16 mouse cellular contexts compared by ENCODE assay signal in genomic region chr1:143171286-143171685, GRCm38 (mm10).
DNase-seq lines count a peak whose midpoint lies in the region; ATAC-seq and TF ChIP-seq lines count a peak whose summit lies in the region.
"Had no signal": no experiment of that assay in that cellular context is flagged by ENCODE, and none has a peak within 500 bp of the region (broad histone marks: within the 10 kb centered on the region; RNA-seq: fewer than 3 reads in every experiment).

No protein-coding gene starts in this region.

- H3K27me3 ChIP-seq in intestine, postnatal 0 days (replicated peaks; ENCODE audit: control insufficient read depth, insufficient read depth, low read length), result no peaks in the 10 kb centered on the region
- H3K27me3 ChIP-seq: heart, embryonic 15.5 days; limb, embryonic 15.5 days had no signal

- no peak overlapping the region for H3K4me2 ChIP-seq in intestine, postnatal 0 days (replicated peaks; ENCODE audit: low read depth)
- H3K4me2 ChIP-seq: heart, embryonic 15.5 days; limb, embryonic 15.5 days; lung, embryonic 14.5 days had no signal

- DNase-seq in gastrocnemius, postnatal 10 days, result peak; percentile 16
- no peak for DNase-seq in gastrocnemius, adult 8-10 months (ENCODE audit: low spot score in 2 of 2)
- DNase-seq in right cerebral cortex, postnatal 10 days (ENCODE audit: low spot score in 2 of 2), result peak; percentile 38 to 42
- no peak for DNase-seq in right cerebral cortex, postnatal 36 days (ENCODE audit: low spot score in 2 of 2)
- DNase-seq in cerebellum, postnatal 10 days, result peak; percentile 89 to 92
- DNase-seq in layer of hippocampus, postnatal 14 days (ENCODE audit: low spot score in 2 of 2), result peak; percentile 46 to 63
- DNase-seq in spleen, adult 18-20 months, result no peak
- DNase-seq: adrenal gland, postnatal 10 days; kidney, postnatal 14 days; lung, embryonic 14.5 days; thymus, adult 2 months had no signal

- ATAC-seq in intestine, postnatal 0 days, result no peak
- ATAC-seq: inflammation-experienced regulatory T-cells, adult 6 months had no signal

- no peak for TF ChIP-seq CTCF in intestine, postnatal 0 days (IDR thresholded peaks at IDR 0.05; ENCODE audit: low read depth)

- no peak overlapping the region for H3K27ac ChIP-seq in intestine, postnatal 0 days (ENCODE audit: low read depth, low read length)
- H3K27ac ChIP-seq: heart, embryonic 15.5 days; limb, embryonic 15.5 days had no signal

- H3K36me3 ChIP-seq in intestine, postnatal 0 days (ENCODE audit: control insufficient read depth, insufficient read depth), result no peaks in the 10 kb centered on the region
- H3K36me3 ChIP-seq: G1E; heart, embryonic 15.5 days; limb, embryonic 15.5 days had no signal

- H3K9ac ChIP-seq in intestine, postnatal 0 days (ENCODE audit: low read depth, low read length), result no peak overlapping the region
- H3K9ac ChIP-seq: heart, embryonic 15.5 days; limb, embryonic 15.5 days; lung, embryonic 14.5 days had no signal

- WGBS in intestine, postnatal 0 days, result 87% methylated on average over 9 of the region's 9 CpGs

- no peaks in the 10 kb centered on the region for H3K4me1 ChIP-seq in intestine, postnatal 0 days (replicated peaks; ENCODE audit: control insufficient read depth, insufficient read depth, low read length)
- H3K4me1 ChIP-seq: heart, embryonic 15.5 days; limb, embryonic 15.5 days had no signal

- H3K4me3 ChIP-seq in intestine, postnatal 0 days (ENCODE audit: low read depth, low read length), result no peak overlapping the region
- H3K4me3 ChIP-seq: heart, embryonic 15.5 days; limb, embryonic 15.5 days had no signal

- no peaks in the 10 kb centered on the region for H3K9me3 ChIP-seq in intestine, postnatal 0 days (ENCODE audit: control insufficient read depth)
- H3K9me3 ChIP-seq: G1E; heart, embryonic 15.5 days; limb, embryonic 15.5 days had no signal

Comparison
In these comparisons a context has a peak if more than half of its experiments do, and no peak if none do; other contexts are left out.
1. DNase-seq: peak in gastrocnemius, postnatal 10 days (single experiment), right cerebral cortex, postnatal 10 days (2 of 2), cerebellum, postnatal 10 days (2 of 2) and layer of hippocampus, postnatal 14 days (2 of 2); none in gastrocnemius, adult 8-10 months (0 of 2), right cerebral cortex, postnatal 36 days (0 of 2) and spleen, adult 18-20 months (0 of 2).